12 mouse cellular contexts compared by ENCODE assay signal in genomic region chr2:166674693-166675092, GRCm38 (mm10). TPM values are rescaled to one million over a fixed set of nuclear protein-coding genes. Genes with fewer than 3 reads are reported as not detected.
DNase-seq lines count a peak whose midpoint lies in the region; ATAC-seq and TF ChIP-seq lines count a peak whose summit lies in the region.
"Had no signal": no experiment of that assay in that cellular context is flagged by ENCODE, and none has a peak within 500 bp of the region (broad histone marks: within the 10 kb centered on the region; RNA-seq: fewer than 3 reads in every experiment).

No protein-coding gene starts in this region.

- TF ChIP-seq EP300 in stomach, postnatal 0 days (optimal IDR thresholded peaks at IDR 0.05) = no peak

- no peak for TF ChIP-seq POLR2A in liver, adult 2 months (IDR thresholded peaks at IDR 0.05; ENCODE audit: extremely low read depth, insufficient read depth, low read length)

- no peak for ATAC-seq in hindbrain, postnatal 0 days
- ATAC-seq in stomach, postnatal 0 days (ENCODE audit: low FRiP score, low TSS enrichment) = 0 out of 2 replicates have a peak, but pooled peaks have one; percentile 17

- peak overlapping the region; percentile 10; the same call in 1 of the 2 replicates for H3K4me3 ChIP-seq in hindbrain, embryonic 10.5 days
- no peak overlapping the region for H3K4me3 ChIP-seq in hindbrain, postnatal 0 days (ENCODE audit: low read length)
- no peak overlapping the region for H3K4me3 ChIP-seq in liver, adult 2 months (ENCODE audit: insufficient read depth, low read depth, low read length)
- H3K4me3 ChIP-seq in stomach, postnatal 0 days (ENCODE audit: low read depth, low read length) = no peak overlapping the region
- H3K4me3 ChIP-seq: lung, embryonic 15.5 days had no signal

- WGBS in hindbrain, embryonic 10.5 days = under 1% methylated on average over 12 of the region's 12 CpGs
- 9% methylated on average over 12 of the region's 12 CpGs for WGBS in hindbrain, postnatal 0 days
- WGBS in liver, adult 2 months = 15% methylated on average over 12 of the region's 12 CpGs
- WGBS in stomach, postnatal 0 days = 9% methylated on average over 12 of the region's 12 CpGs

- H3K79me2 ChIP-seq in liver, adult 2 months (ENCODE audit: control insufficient read depth, insufficient read depth, low read length) = no peaks in the 10 kb centered on the region

- H3K36me3 ChIP-seq in hindbrain, embryonic 10.5 days = 0 out of 2 replicates have a peak, but pooled peaks cover 9% of the 10 kb centered on the region
- no peaks in the 10 kb centered on the region for H3K36me3 ChIP-seq in hindbrain, postnatal 0 days (ENCODE audit: insufficient read depth, low read length)
- H3K36me3 ChIP-seq in liver, adult 2 months (ENCODE audit: control insufficient read depth, insufficient read depth, low read length) = no peaks in the 10 kb centered on the region
- no peaks in the 10 kb centered on the region for H3K36me3 ChIP-seq in stomach, postnatal 0 days (ENCODE audit: control insufficient read depth, insufficient read depth, low read length)
- H3K36me3 ChIP-seq: lung, embryonic 15.5 days had no signal

- H3K9me3 ChIP-seq in hindbrain, embryonic 10.5 days = no peaks in the 10 kb centered on the region
- no peaks in the 10 kb centered on the region for H3K9me3 ChIP-seq in hindbrain, postnatal 0 days (ENCODE audit: low read length)
- H3K9me3 ChIP-seq in stomach, postnatal 0 days (ENCODE audit: control insufficient read depth, low read length) = no peaks in the 10 kb centered on the region
- H3K9me3 ChIP-seq: lung, embryonic 15.5 days had no signal

- peak overlapping the region; percentile 92 for H3K27ac ChIP-seq in hindbrain, embryonic 10.5 days
- no peak overlapping the region for H3K27ac ChIP-seq in hindbrain, postnatal 0 days
- H3K27ac ChIP-seq in liver, adult 2 months (replicated peaks; ENCODE audit: insufficient read depth, low read depth, low read length) = no peak overlapping the region
- H3K27ac ChIP-seq in stomach, postnatal 0 days (replicated peaks) = no peak overlapping the region
- H3K27ac ChIP-seq: lung, embryonic 15.5 days had no signal

- H3K4me1 ChIP-seq in hindbrain, embryonic 10.5 days (replicated peaks) = peaks cover 100% of the 10 kb centered on the region
- peaks cover 43% of the 10 kb centered on the region for H3K4me1 ChIP-seq in hindbrain, postnatal 0 days (ENCODE audit: insufficient read depth, low read length)
- peaks cover 10% of the 10 kb centered on the region; the same call in 1 of the 2 replicates for H3K4me1 ChIP-seq in liver, adult 2 months (ENCODE audit: control insufficient read depth, insufficient read depth, low read length)
- no peaks in the 10 kb centered on the region for H3K4me1 ChIP-seq in stomach, postnatal 0 days (replicated peaks; ENCODE audit: control insufficient read depth, insufficient read depth)

- peak; percentile 65 for DNase-seq in hindbrain, embryonic 10.5 days (ENCODE audit: low spot score)
- no peak for DNase-seq in hindbrain, postnatal 0 days (ENCODE audit: low spot score)
- peak; percentile 27 for DNase-seq in thymus, postnatal 14 days
- DNase-seq in thymus, postnatal 36 days = no peak
- peak; percentile 39 for DNase-seq in liver, adult 2 months (ENCODE audit: extremely low read depth, low read depth, low spot score)
- peak; percentile 48 for DNase-seq in stomach, postnatal 0 days (ENCODE audit: low spot score)
- DNase-seq in right cerebral cortex, postnatal 4 days = no peak
- no peak for DNase-seq in left cerebral cortex, postnatal 10 days (ENCODE audit: extremely low spot score in 1 of 2, low spot score in 2 of 2)
- DNase-seq: adrenal gland, adult 2 months; cerebellum, adult 9-11 months; spleen, adult 18-20 months had no signal

- H3K9ac ChIP-seq in hindbrain, postnatal 0 days (replicated peaks; ENCODE audit: low read length) = no peak overlapping the region
- H3K9ac ChIP-seq in liver, adult 2 months (ENCODE audit: low read depth, low read length) = no peak overlapping the region
- no peak overlapping the region for H3K9ac ChIP-seq in stomach, postnatal 0 days (ENCODE audit: low read length)
- H3K9ac ChIP-seq: lung, embryonic 15.5 days had no signal

- no peak for TF ChIP-seq CTCF in hindbrain, postnatal 0 days (IDR thresholded peaks at IDR 0.05; ENCODE audit: low read depth)
- TF ChIP-seq CTCF in liver, adult 2 months (IDR thresholded peaks at IDR 0.05; ENCODE audit: low read depth, low read length) = no peak
- no peak for TF ChIP-seq CTCF in stomach, postnatal 0 days (IDR thresholded peaks at IDR 0.05; ENCODE audit: low read depth)

- no peaks in the 10 kb centered on the region for H3K27me3 ChIP-seq in hindbrain, embryonic 10.5 days (ENCODE audit: insufficient read depth, poor library complexity, severe bottlenecking)
- H3K27me3 ChIP-seq in hindbrain, postnatal 0 days (ENCODE audit: insufficient read depth, low read length) = no peaks in the 10 kb centered on the region
- H3K27me3 ChIP-seq in liver, adult 2 months (ENCODE audit: control insufficient read depth, insufficient read depth, low read length) = no peaks in the 10 kb centered on the region
- H3K27me3 ChIP-seq in stomach, postnatal 0 days (ENCODE audit: control insufficient read depth, insufficient read depth, low read length) = no peaks in the 10 kb centered on the region
- H3K27me3 ChIP-seq: lung, embryonic 15.5 days had no signal

- no peak overlapping the region for H3K4me2 ChIP-seq in hindbrain, postnatal 0 days (ENCODE audit: low read depth, low read length)
- H3K4me2 ChIP-seq in stomach, postnatal 0 days (replicated peaks; ENCODE audit: low read depth) = no peak overlapping the region
- H3K4me2 ChIP-seq: lung, embryonic 15.5 days had no signal

- intact Hi-C loops in left cerebral cortex, postnatal 10 days (cut with DNase I) = no loop called here

RNA-seq across cellular contexts. Expression of gene Prex1, which starts 38.9 kb away (rescaled TPM):
- 36.8 and 44.1 TPM in 2 replicates for polyA plus RNA-seq in hindbrain, embryonic 10.5 days (2016; fragmentation: Nextera tagmentation; extraction: Ambion mirVana)
- total RNA-seq in hindbrain, postnatal 0 days (2014; rRNA removed) = 63.2 and 66.8 TPM in 2 replicates
- polyA plus RNA-seq in hindbrain, postnatal 0 days (2015; fragmentation: Nextera tagmentation; extraction: Ambion mirVana) = 24.1 and 24.2 TPM in 2 replicates
- total RNA-seq in liver, adult 2 months (2014; rRNA removed) = 2.0 and 3.0 TPM in 2 replicates
- 4.6 and 5.6 TPM in 2 replicates for polyA plus RNA-seq in liver, adult 2 months (2012; rRNA removed)
- polyA plus RNA-seq in stomach, postnatal 0 days (2015; fragmentation: Nextera tagmentation; extraction: Ambion mirVana) = 12.0 and 12.8 TPM in 2 replicates
- 100 to 1,000 TPM in 1 of 2 experiments, 10 to 100 TPM in 1; 90.8 to 102 TPM for total RNA-seq in left cerebral cortex, postnatal 10 days (2021)

Comparison
In these comparisons a context has a peak if more than half of its experiments do, and no peak if none do; other contexts are left out.
1. DNase-seq: peak in hindbrain, embryonic 10.5 days (single experiment), thymus, postnatal 14 days (single experiment), liver, adult 2 months (single experiment) and stomach, postnatal 0 days (single experiment); none in hindbrain, postnatal 0 days (single experiment), thymus, postnatal 36 days (0 of 2), right cerebral cortex, postnatal 4 days (single experiment) and left cerebral cortex, postnatal 10 days (0 of 2).